Mouse (Mus musculus): ENCODE measurements around the gene Rhobtb1.

DNA sequence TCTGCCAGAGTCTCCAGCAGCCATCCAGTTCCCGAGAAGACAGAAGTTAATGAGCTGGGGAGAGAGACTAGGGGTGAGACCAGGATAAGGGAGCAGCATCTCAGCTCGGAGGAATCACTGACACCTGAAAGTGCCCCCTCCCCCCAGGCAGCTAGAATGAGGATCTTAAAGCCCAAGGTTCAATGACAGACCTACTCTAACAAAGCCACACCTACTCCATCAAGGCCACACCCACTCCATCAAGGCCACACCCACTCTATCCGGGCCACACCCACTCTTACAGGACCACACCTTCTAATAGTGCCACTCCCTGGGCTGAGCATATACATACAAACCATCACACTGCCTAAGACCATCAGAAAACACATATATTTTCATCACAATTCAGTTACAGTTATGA lies 86.0 kb downstream of the Rhobtb1 start:
- TF ChIP-seq POLR2A (IDR thresholded peaks at IDR 0.05; ENCODE audit: low read depth, low read length) (no peak), CTCF (IDR thresholded peaks at IDR 0.05; ENCODE audit: extremely low read depth, insufficient read depth, insufficient read length, insufficient replicate concordance) (no peak)
